Mouse (Mus musculus) midbrain, embryonic 15.5 days (tissue): Measurements from ENCODE around the gene Defb10. TPM values are rescaled to one million over a fixed set of nuclear protein-coding genes. Genes with fewer than 3 reads are reported as not detected.
"Not testable (repeated sequence)": the region's sequence is repeated elsewhere in the genome, so short reads cannot be mapped to it uniquely, and the experiment has no call there.

ENCODE experiments used
- ATAC-seq: fragments of 200-750 bp; cut with Nextera tagmentation; replicated peaks from 2 replicates; pipeline ENCODE4 v1.8.0; 2017; ENCODE audit warnings: moderate TSS enrichment
- H3K27ac ChIP-seq: fragments of 300-500 bp; sonication (generic); 2 replicates; pipeline ENCODE4 v1.5.1; 2015; ENCODE audit warnings: mild to moderate bottlenecking, inconsistent platforms
- H3K27me3 ChIP-seq: fragments of 300-500 bp; sonication (generic); replicated peaks from 2 replicates; pipeline ENCODE4 v1.6.1; 2015; ENCODE audit warnings: inconsistent platforms
- H3K36me3 ChIP-seq: fragments of 300-500 bp; sonication (generic); replicated peaks from 2 replicates; pipeline ENCODE4 v1.6.1; 2015; ENCODE audit warnings: inconsistent platforms
- H3K4me1 ChIP-seq: fragments of 300-500 bp; sonication (generic); 2 replicates; pipeline ENCODE4 v1.6.1; 2015; ENCODE audit warnings: inconsistent platforms
- H3K4me2 ChIP-seq: fragments of 300-500 bp; sonication (generic); 2 replicates; pipeline ENCODE4 v1.6.1; 2015; ENCODE audit warnings: inconsistent platforms, mild to moderate bottlenecking, moderate library complexity
- H3K4me3 ChIP-seq: fragments of 300-500 bp; sonication (generic); 2 replicates; pipeline ENCODE4 v1.5.1; 2015; ENCODE audit warnings: mild to moderate bottlenecking, inconsistent platforms
- H3K9ac ChIP-seq: fragments of 300-500 bp; sonication (generic); 2 replicates; pipeline ENCODE4 v1.6.1; 2015; ENCODE audit warnings: mild to moderate bottlenecking, inconsistent platforms
- H3K9me3 ChIP-seq: fragments of 300-500 bp; sonication (generic); 2 replicates; pipeline ENCODE4 v1.6.1; 2016; ENCODE audit warnings: inconsistent platforms
- WGBS: fragments of 180-500 bp; shearing (Covaris S2); methylation state at CpG from one replicate; pipeline ENCODE4 v1.1.7; 2015; ENCODE audit warnings: mixed read lengths; 5-methylcytosine and 5-hydroxymethylcytosine counted together
- polyA plus RNA-seq: library from polyadenylated mRNA; unstranded; fragments of >200 nt; fragmentation: Nextera tagmentation; extraction: Ambion mirVana; gene quantifications from 2 replicates; pipeline ENCODE4 v1.2.1, GENCODE M21; 2015

The Defb10 gene
- polyA plus RNA-seq = not detected in 2 replicates

GRCm38 (mm10) chr8:21858586-21858985 lies at the start of gene Defb10:
Gene Defb10 (plus strand): TSS chr8:21858901.
- WGBS = 18% methylated on average over 1 of the region's 1 CpGs

GRCm38 (mm10) chr8:21885321-21885720 lies 26.6 kb downstream of the Defb10 start, which contains the start of gene Defb9:
Gene Defb9 (minus strand): TSS chr8:21885421.
- H3K4me2 ChIP-seq, H3K27me3 ChIP-seq, H3K4me3 ChIP-seq, H3K9ac ChIP-seq, H3K9me3 ChIP-seq, H3K36me3 ChIP-seq, ATAC-seq, H3K27ac ChIP-seq, H3K4me1 ChIP-seq: not testable (repeated sequence)

More at GRCm38 (mm10) chr8:21858586-21858985, at the start of gene Defb10:
- not testable (repeated sequence) for H3K36me3 ChIP-seq, ATAC-seq, H3K9me3 ChIP-seq, H3K4me2 ChIP-seq, H3K9ac ChIP-seq, H3K4me1 ChIP-seq, H3K4me3 ChIP-seq, H3K27ac ChIP-seq, H3K27me3 ChIP-seq

GRCm38 (mm10) chr8:21906290-21906689 lies 47.6 kb downstream of the Defb10 start, which contains the start of gene Defb11:
Gene Defb11 (minus strand): TSS chr8:21906412.
- H3K9ac ChIP-seq, H3K9me3 ChIP-seq, H3K36me3 ChIP-seq, H3K4me2 ChIP-seq, H3K4me3 ChIP-seq, H3K27ac ChIP-seq, H3K4me1 ChIP-seq, H3K27me3 ChIP-seq: not testable (repeated sequence)
- ATAC-seq = peak; percentile 30; the same call in 1 of the 2 replicates

Other genes with a start within 250 kb of the Defb10 start
- gene Defa26, start 240.7 kb upstream of the Defb10 start, polyA plus RNA-seq = not detected in 2 replicates
- gene Defa17, start 203.1 kb upstream of the Defb10 start, polyA plus RNA-seq = not detected in 2 replicates
- not detected in 2 replicates for gene Defa34, start 193.1 kb upstream of the Defb10 start, polyA plus RNA-seq
- gene AY761184, start 155.3 kb upstream of the Defb10 start, polyA plus RNA-seq = not detected in 2 replicates
- not detected in 2 replicates for gene Defa24, start 124.4 kb upstream of the Defb10 start, polyA plus RNA-seq
- gene Defb50, start 35.4 kb upstream of the Defb10 start, polyA plus RNA-seq = not detected in 2 replicates
- gene Defb2, start 19.0 kb upstream of the Defb10 start, polyA plus RNA-seq = not detected in 2 replicates
- gene Defb9, start 26.5 kb downstream of the Defb10 start, polyA plus RNA-seq = not detected in 2 replicates
- gene Defb11, start 47.5 kb downstream of the Defb10 start, polyA plus RNA-seq = 4.7 and 5.0 TPM in 2 replicates
- not detected in 2 replicates for gene Defb15, start 73.8 kb downstream of the Defb10 start, polyA plus RNA-seq
- gene Defb35, start 79.5 kb downstream of the Defb10 start, polyA plus RNA-seq = not detected in 2 replicates
- gene Defb13, start 87.9 kb downstream of the Defb10 start, polyA plus RNA-seq = not detected in 2 replicates
- gene Fam90a1a, start 99.8 kb downstream of the Defb10 start, polyA plus RNA-seq = not detected in 2 replicates
- not detected in 2 replicates for gene Ccdc70, start 110.9 kb downstream of the Defb10 start, polyA plus RNA-seq
- gene Atp7b, start 201.4 kb downstream of the Defb10 start, polyA plus RNA-seq = 1.5 and 1.6 TPM in 2 replicates
- gene Alg11, start 201.8 kb downstream of the Defb10 start, polyA plus RNA-seq = 37.8 and 43.2 TPM in 2 replicates